Mouse (Mus musculus) brain, embryonic 14.5 days (tissue): ENCODE data around the gene Thsd1.

Source experiments
- CTCF ChIP-seq: fragments of 200-500 bp; IDR thresholded peaks from 2 replicates; pipeline ENCODE4 v1.5.1; 2012; ENCODE audit warnings: inconsistent platforms, mild to moderate bottlenecking, moderate library complexity, borderline replicate concordance; ENCODE audit not compliant: insufficient read depth, insufficient read length; ENCODE audit errors: extremely low read depth
- POLR2A ChIP-seq: fragments of 200-500 bp; IDR thresholded peaks from 2 replicates; pipeline ENCODE4 v1.6.1; 2012; ENCODE audit warnings: mild to moderate bottlenecking, inconsistent platforms, borderline replicate concordance; ENCODE audit not compliant: poor library complexity, insufficient read depth, insufficient read length, severe bottlenecking; ENCODE audit errors: extremely low read depth

- TF ChIP-seq POLR2A (no peak), CTCF (no peak)
Observed at GRCm38 (mm10) chr8:22273142-22273541, 46.0 kb downstream of the Thsd1 start.
